Mouse (Mus musculus): ENCODE measurements around the gene Otop3. TPM values are rescaled to one million over a fixed set of nuclear protein-coding genes. Genes with fewer than 3 reads are reported as not detected.
"Not testable (repeated sequence)": the region's sequence is repeated elsewhere in the genome, so short reads cannot be mapped to it uniquely, and the experiment has no call there.

Otop3 gene
- polyA plus RNA-seq, 1 experiment from 2014 or later = 2.3 TPM

GRCm38 (mm10) chr11:115376722-115377121 is 42.2 kb downstream of the Otop3 start:
- no peak for ATAC-seq
- Histone ChIP-seq H3K9me3 (ENCODE audit: control insufficient read depth, low read length) (no peaks in the 10 kb centered on the region), H3K4me2 (ENCODE audit: low read length) (no peak overlapping the region), H3K36me3 (ENCODE audit: control insufficient read depth, insufficient read depth, low read length) (no peaks in the 10 kb centered on the region), H3K9ac (ENCODE audit: low read depth, low read length) (no peak overlapping the region), H3K4me1 (ENCODE audit: control insufficient read depth, insufficient read depth, low read depth, low read length) (peaks cover 14% of the 10 kb centered on the region), H3K27me3 (replicated peaks; ENCODE audit: control insufficient read depth, insufficient read depth, low read length) (peaks cover 4% of the 10 kb centered on the region), H3K4me3 (ENCODE audit: low read length) (no peak overlapping the region), H3K27ac (ENCODE audit: low read depth, low read length) (no peak overlapping the region)
- WGBS = 67% methylated on average over 7 of the region's 7 CpGs

GRCm38 (mm10) chr11:115377254-115377653 is 42.7 kb downstream of the Otop3 start:
- Histone ChIP-seq H3K4me1 (ENCODE audit: control insufficient read depth, insufficient read depth, low read depth, low read length) (peaks cover 14% of the 10 kb centered on the region), H3K9ac (ENCODE audit: low read depth, low read length) (no peak overlapping the region), H3K9me3 (ENCODE audit: control insufficient read depth, low read length) (no peaks in the 10 kb centered on the region), H3K36me3 (ENCODE audit: control insufficient read depth, insufficient read depth, low read length) (no peaks in the 10 kb centered on the region), H3K4me3 (ENCODE audit: low read length) (no peak overlapping the region), H3K27me3 (replicated peaks; ENCODE audit: control insufficient read depth, insufficient read depth, low read length) (peaks cover 4% of the 10 kb centered on the region), H3K4me2 (ENCODE audit: low read length) (no peak overlapping the region), H3K27ac (ENCODE audit: low read depth, low read length) (no peak overlapping the region)
- ATAC-seq = no peak
- 87% methylated on average over 4 of the region's 4 CpGs for WGBS

GRCm38 (mm10) chr11:115377854-115378253 is 43.3 kb downstream of the Otop3 start:
- H3K4me2 ChIP-seq (ENCODE audit: low read length) = no peak overlapping the region
- H3K27ac ChIP-seq (ENCODE audit: low read depth, low read length) = no peak overlapping the region
- no peaks in the 10 kb centered on the region for H3K36me3 ChIP-seq (ENCODE audit: control insufficient read depth, insufficient read depth, low read length)
- no peak for ATAC-seq
- H3K4me1 ChIP-seq (ENCODE audit: control insufficient read depth, insufficient read depth, low read depth, low read length) = peaks cover 16% of the 10 kb centered on the region
- no peak overlapping the region for H3K4me3 ChIP-seq (ENCODE audit: low read length)
- H3K27me3 ChIP-seq (replicated peaks; ENCODE audit: control insufficient read depth, insufficient read depth, low read length) = peaks cover 4% of the 10 kb centered on the region
- H3K9ac ChIP-seq (ENCODE audit: low read depth, low read length) = no peak overlapping the region
- no peaks in the 10 kb centered on the region for H3K9me3 ChIP-seq (ENCODE audit: control insufficient read depth, low read length)
- 87% methylated on average over 7 of the region's 7 CpGs for WGBS

- H3K36me3 ChIP-seq (ENCODE audit: control insufficient read depth, insufficient read depth, low read length) = no peaks in the 10 kb centered on the region
- 0 out of 2 replicates have a peak overlapping the region, but pooled peaks have one; percentile 3 for H3K27ac ChIP-seq (ENCODE audit: low read depth, low read length)
- H3K9me3 ChIP-seq (ENCODE audit: control insufficient read depth, low read length) = no peaks in the 10 kb centered on the region
- H3K4me1 ChIP-seq (ENCODE audit: control insufficient read depth, insufficient read depth, low read depth, low read length) = peaks cover 30% of the 10 kb centered on the region
- H3K27me3 ChIP-seq (replicated peaks; ENCODE audit: control insufficient read depth, insufficient read depth, low read length) = no peaks in the 10 kb centered on the region
- peak overlapping the region; percentile 81 for H3K4me2 ChIP-seq (ENCODE audit: low read length)
- 15% methylated on average over 9 of the region's 9 CpGs for WGBS
- H3K4me3 ChIP-seq (ENCODE audit: low read length) = peak overlapping the region; percentile 92
- no peak for ATAC-seq
- H3K9ac ChIP-seq (ENCODE audit: low read depth, low read length) = no peak overlapping the region
Measured at GRCm38 (mm10) chr11:115381276-115381675, 46.7 kb downstream of the Otop3 start.

GRCm38 (mm10) chr11:115381743-115382539 is 47.4 kb downstream of the Otop3 start, which contains the start of gene Cdr2l:
TSS of gene Cdr2l (plus strand) at chr11:115381916.
- peak within 1 kb of the TSS; percentile 94 for H3K27ac ChIP-seq (ENCODE audit: low read depth, low read length)
- ATAC-seq = peak; percentile 92
- no peaks in the 10 kb centered on the region for H3K36me3 ChIP-seq (ENCODE audit: control insufficient read depth, insufficient read depth, low read length)
- peak within 1 kb of the TSS; percentile 81 for H3K4me2 ChIP-seq (ENCODE audit: low read length)
- no peaks in the 10 kb centered on the region for H3K9me3 ChIP-seq (ENCODE audit: control insufficient read depth, low read length)
- peak within 1 kb of the TSS; percentile 92 for H3K4me3 ChIP-seq (ENCODE audit: low read length)
- peak within 1 kb of the TSS; percentile 100 for H3K9ac ChIP-seq (ENCODE audit: low read depth, low read length)
- no peaks in the 10 kb centered on the region for H3K27me3 ChIP-seq (replicated peaks; ENCODE audit: control insufficient read depth, insufficient read depth, low read length)
- H3K4me1 ChIP-seq (ENCODE audit: control insufficient read depth, insufficient read depth, low read depth, low read length) = peaks cover 30% of the 10 kb centered on the region
- WGBS = under 1% methylated on average over 46 of the region's 76 CpGs

- Histone ChIP-seq H3K4me2 (ENCODE audit: low read length) (peak overlapping the region; percentile 81), H3K36me3 (ENCODE audit: control insufficient read depth, insufficient read depth, low read length) (no peaks in the 10 kb centered on the region), H3K27ac (ENCODE audit: low read depth, low read length) (peak overlapping the region; percentile 94), H3K9me3 (ENCODE audit: control insufficient read depth, low read length) (no peaks in the 10 kb centered on the region), H3K9ac (ENCODE audit: low read depth, low read length) (peak overlapping the region; percentile 100), H3K4me1 (ENCODE audit: control insufficient read depth, insufficient read depth, low read depth, low read length) (peaks cover 30% of the 10 kb centered on the region), H3K27me3 (replicated peaks; ENCODE audit: control insufficient read depth, insufficient read depth, low read length) (no peaks in the 10 kb centered on the region), H3K4me3 (ENCODE audit: low read length) (peak overlapping the region; percentile 92)
- ATAC-seq = no peak
- 13% methylated on average over 5 of the region's 5 CpGs for WGBS
Measured at GRCm38 (mm10) chr11:115382891-115383290, 48.4 kb downstream of the Otop3 start.

GRCm38 (mm10) chr11:115383701-115384474 is 49.4 kb downstream of the Otop3 start:
- ATAC-seq = no peak
- no peaks in the 10 kb centered on the region for H3K9me3 ChIP-seq (ENCODE audit: control insufficient read depth, low read length)
- WGBS = 32% methylated on average over 16 of the region's 16 CpGs
- peak overlapping the region; percentile 92 for H3K4me3 ChIP-seq (ENCODE audit: low read length)
- H3K9ac ChIP-seq (ENCODE audit: low read depth, low read length) = peak overlapping the region; percentile 100
- peak overlapping the region; percentile 62 for H3K27ac ChIP-seq (ENCODE audit: low read depth, low read length)
- H3K4me1 ChIP-seq (ENCODE audit: control insufficient read depth, insufficient read depth, low read depth, low read length) = peaks cover 30% of the 10 kb centered on the region
- peak overlapping the region; percentile 81 for H3K4me2 ChIP-seq (ENCODE audit: low read length)
- H3K36me3 ChIP-seq (ENCODE audit: control insufficient read depth, insufficient read depth, low read length) = no peaks in the 10 kb centered on the region
- no peaks in the 10 kb centered on the region for H3K27me3 ChIP-seq (replicated peaks; ENCODE audit: control insufficient read depth, insufficient read depth, low read length)

GRCm38 (mm10) chr11:115384587-115384986 is 50.1 kb downstream of the Otop3 start:
- Histone ChIP-seq H3K4me2 (ENCODE audit: low read length) (peak overlapping the region; percentile 81), H3K27me3 (replicated peaks; ENCODE audit: control insufficient read depth, insufficient read depth, low read length) (no peaks in the 10 kb centered on the region), H3K4me1 (ENCODE audit: control insufficient read depth, insufficient read depth, low read depth, low read length) (peaks cover 30% of the 10 kb centered on the region), H3K9me3 (ENCODE audit: control insufficient read depth, low read length) (no peaks in the 10 kb centered on the region), H3K9ac (ENCODE audit: low read depth, low read length) (peak overlapping the region; percentile 17; the same call in 1 of the 2 replicates), H3K36me3 (ENCODE audit: control insufficient read depth, insufficient read depth, low read length) (no peaks in the 10 kb centered on the region), H3K27ac (ENCODE audit: low read depth, low read length) (peak overlapping the region; percentile 62), H3K4me3 (ENCODE audit: low read length) (no peak overlapping the region)
- no peak for ATAC-seq
- 75% methylated on average over 5 of the region's 5 CpGs for whole genome bisulfite sequencing

GRCm38 (mm10) chr11:115386859-115387258 is 52.3 kb downstream of the Otop3 start:
- H3K9me3 ChIP-seq (ENCODE audit: control insufficient read depth, low read length) = not testable (repeated sequence)

More at GRCm38 (mm10) chr11:115386859-115387258, 52.3 kb downstream of the Otop3 start:
- not testable (repeated sequence) for H3K27ac ChIP-seq (ENCODE audit: low read depth, low read length); H3K27me3 ChIP-seq (replicated peaks; ENCODE audit: control insufficient read depth, insufficient read depth, low read length); H3K4me2 ChIP-seq (ENCODE audit: low read length); ATAC-seq; H3K4me3 ChIP-seq (ENCODE audit: low read length); H3K9ac ChIP-seq (ENCODE audit: low read depth, low read length)
- Histone ChIP-seq H3K36me3 (ENCODE audit: control insufficient read depth, insufficient read depth, low read length) (peaks cover 12% of the 10 kb centered on the region), H3K4me1 (ENCODE audit: control insufficient read depth, insufficient read depth, low read depth, low read length) (peaks cover 28% of the 10 kb centered on the region)
- 87% methylated on average over 3 of the region's 3 CpGs for whole genome bisulfite sequencing

All from hindbrain, embryonic 16.5 days (tissue).